Mouse (Mus musculus) splenic B cell, adult 2 months (primary cell): ENCODE measurements around the gene Gm26558.
A peak's percentile ranks its signal among the peaks of the same experiment; 100 is the strongest.

Experiments used
- DNase-seq: peaks from one replicate; pipeline ENCODE4 v3.0.0-alpha.2; 2011; ENCODE audit warnings: low read depth, low spot score
- H3K27me3 ChIP-seq: 2 replicates; pipeline ENCODE4 v1.6.1; 2012; ENCODE audit warnings: mild to moderate bottlenecking, low read length, moderate library complexity, mixed read lengths; ENCODE audit not compliant: control insufficient read depth, poor library complexity, insufficient read depth, severe bottlenecking
- H3K36me3 ChIP-seq: 2 replicates; pipeline ENCODE4 v1.6.1; 2012; ENCODE audit warnings: mild to moderate bottlenecking, low read length, moderate library complexity, mixed read lengths; ENCODE audit not compliant: control insufficient read depth, poor library complexity, insufficient read depth, severe bottlenecking

Gene Gm26558

DNA sequence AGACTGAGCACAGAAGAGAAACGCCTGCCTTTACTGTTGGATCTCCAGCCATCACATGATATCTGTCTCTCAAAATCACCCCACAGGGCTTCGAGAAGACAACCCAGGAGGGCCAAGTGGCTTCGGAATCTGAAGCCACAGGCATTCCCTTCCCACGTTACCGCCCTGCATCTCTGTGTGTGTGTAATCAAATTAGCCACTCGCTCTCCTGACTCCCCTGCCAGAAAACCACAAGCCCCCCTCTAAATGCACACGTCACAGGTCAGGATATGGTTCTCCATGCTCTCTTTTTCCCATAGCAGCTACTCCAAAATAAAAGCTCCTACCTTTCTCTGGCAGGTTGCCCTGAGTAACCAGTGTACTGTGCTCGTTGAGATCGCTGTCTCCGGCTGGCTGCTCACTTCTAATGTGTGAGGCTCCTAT is 32.6 kb downstream of the Gm26558 start:
- DNase-seq: peak; percentile 47

DNA sequence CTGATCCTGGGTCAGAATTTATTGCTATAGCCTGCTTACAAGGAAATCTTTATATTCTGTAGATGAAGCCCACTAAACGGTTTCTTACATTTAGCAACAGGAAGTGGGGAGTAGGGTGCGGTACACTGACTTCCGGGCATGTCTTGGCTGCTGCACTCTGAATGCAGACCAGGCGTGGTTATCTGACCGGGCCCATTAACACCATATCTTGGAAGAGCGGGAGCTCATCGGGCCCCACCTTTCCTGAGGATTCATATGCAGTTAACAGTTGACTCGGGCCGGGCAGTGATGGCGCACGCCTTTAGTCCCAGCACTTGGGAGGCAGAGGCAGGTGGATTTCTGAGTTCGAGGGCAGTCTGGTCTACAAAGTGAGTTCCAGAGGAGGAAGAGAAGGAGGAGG is 33.5 kb downstream of the Gm26558 start:
- peak; percentile 31 for DNase-seq
- Histone ChIP-seq H3K36me3 (no peaks in the 10 kb centered on the region), H3K27me3 (no peaks in the 10 kb centered on the region)

More for the DNA sequence above, 32.6 kb downstream of the Gm26558 start:
- no peaks in the 10 kb centered on the region for H3K36me3 ChIP-seq
- H3K27me3 ChIP-seq: no peaks in the 10 kb centered on the region

DNA sequence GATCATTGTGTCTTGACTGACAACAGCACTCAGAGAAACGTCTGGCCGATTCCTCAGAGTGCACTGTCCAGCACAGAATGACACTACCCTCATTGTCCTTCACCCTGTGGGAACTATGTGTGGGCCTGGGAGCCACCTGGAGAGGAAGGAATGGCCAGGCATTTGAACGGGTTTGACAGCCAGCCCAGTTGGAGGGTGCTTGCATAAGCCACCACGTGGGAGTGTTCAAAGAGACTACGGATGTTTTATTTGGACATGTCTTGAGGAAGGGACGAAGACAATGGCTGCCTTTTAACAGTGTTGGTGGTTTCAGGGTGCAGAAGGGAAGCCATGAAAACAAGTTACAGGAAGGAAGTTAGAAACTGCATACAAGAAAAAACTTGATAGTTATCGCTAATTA is 36.1 kb downstream of the Gm26558 start:
- DNase-seq: no peak
- no peaks in the 10 kb centered on the region for H3K27me3 ChIP-seq
- no peaks in the 10 kb centered on the region for H3K36me3 ChIP-seq

DNA sequence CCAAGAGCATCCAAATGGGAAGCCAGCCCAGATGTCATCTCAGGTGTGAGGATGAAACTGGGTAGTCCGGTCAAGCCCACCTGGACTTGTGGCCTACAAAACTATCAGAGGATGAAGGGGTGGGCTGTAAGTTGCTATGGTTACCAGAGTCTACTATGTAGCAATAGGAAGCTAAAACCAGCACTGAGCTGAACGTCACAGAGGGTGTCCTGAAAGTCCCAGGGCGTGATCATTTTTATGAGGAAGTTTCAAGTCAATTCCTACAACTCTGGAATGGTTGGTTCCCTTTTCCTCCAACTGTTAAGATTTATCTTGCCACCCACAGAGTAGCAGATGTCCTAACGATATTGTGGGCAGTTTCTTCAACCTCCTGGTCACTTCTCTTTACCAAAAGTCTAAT is 39.7 kb downstream of the Gm26558 start:
- H3K27me3 ChIP-seq: no peaks in the 10 kb centered on the region
- DNase-seq: no peak
- no peaks in the 10 kb centered on the region for H3K36me3 ChIP-seq

DNA sequence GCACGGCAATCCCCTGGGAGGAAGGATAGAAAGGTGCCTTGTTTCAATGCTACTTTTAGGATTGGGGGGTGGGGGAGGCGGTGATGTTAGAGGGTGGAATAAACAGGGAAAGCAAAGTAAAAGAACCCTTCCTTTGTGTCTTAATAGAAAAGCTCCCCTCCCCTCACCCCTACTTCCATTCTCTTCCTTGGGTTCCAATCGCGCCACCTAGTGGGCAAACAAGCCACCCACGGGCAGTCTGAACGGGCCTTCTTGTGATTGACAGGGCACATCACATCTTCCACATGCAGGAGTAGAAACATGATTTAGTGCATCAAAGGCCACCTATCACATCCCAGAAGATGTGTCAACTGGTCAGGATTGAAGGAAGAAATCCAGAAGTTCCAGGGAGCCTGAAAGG is 41.7 kb downstream of the Gm26558 start:
- peak; percentile 83 for DNase-seq
- Histone ChIP-seq H3K36me3 (no peaks in the 10 kb centered on the region), H3K27me3 (no peaks in the 10 kb centered on the region)

DNA sequence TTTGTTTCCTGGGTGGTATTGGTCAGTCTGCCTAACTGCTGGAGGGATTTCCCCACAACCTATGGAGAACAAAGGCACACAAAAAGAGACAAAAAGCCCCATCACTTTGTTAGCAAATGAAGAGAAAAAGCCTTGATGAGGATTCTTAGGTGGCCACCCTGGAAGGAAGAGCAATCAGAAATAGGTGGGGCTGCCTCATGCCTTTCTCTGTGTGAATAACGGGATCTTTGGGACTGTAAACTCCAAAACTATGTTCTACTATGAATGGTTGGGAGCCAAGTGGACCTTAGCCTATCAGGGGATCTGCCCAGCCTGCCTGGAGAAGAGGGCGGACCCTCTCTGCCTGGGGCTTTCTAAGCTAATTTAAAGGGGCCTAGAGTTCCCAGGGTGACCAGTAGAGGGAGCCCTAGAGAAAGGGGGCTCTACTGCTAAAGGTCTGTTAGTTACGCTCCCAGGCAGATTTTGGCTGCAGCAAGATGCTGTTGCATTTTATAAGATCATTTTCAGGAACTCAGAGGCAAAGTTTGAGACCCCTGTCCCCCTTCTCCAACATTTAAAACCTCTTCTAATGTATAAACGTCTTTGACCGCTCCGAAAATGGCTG is 42.6 kb downstream of the Gm26558 start:
- H3K27me3 ChIP-seq: no peaks in the 10 kb centered on the region
- no peaks in the 10 kb centered on the region for H3K36me3 ChIP-seq
- DNase-seq: peak; percentile 45

DNA sequence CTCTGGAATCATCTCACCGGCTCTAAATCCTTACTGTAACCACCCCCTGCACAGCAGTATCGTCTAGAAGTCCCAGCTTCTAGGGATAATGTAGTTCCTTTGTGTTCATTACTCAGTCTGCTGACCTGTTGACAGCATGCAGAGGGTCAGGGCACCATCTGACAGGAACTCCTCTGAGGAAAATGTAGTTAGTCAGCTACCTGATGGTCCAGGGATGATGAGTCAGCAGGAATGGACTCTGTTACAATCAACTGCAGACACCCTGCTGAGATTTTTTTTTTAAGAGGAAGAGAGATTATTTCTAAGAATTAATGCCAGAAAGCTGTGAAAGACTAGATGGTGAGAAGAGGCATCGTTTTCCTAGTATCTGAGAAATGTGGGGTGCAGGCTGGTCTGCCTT is 45.3 kb downstream of the Gm26558 start:
- DNase-seq: no peak
- no peaks in the 10 kb centered on the region for H3K27me3 ChIP-seq
- no peaks in the 10 kb centered on the region for H3K36me3 ChIP-seq

DNA sequence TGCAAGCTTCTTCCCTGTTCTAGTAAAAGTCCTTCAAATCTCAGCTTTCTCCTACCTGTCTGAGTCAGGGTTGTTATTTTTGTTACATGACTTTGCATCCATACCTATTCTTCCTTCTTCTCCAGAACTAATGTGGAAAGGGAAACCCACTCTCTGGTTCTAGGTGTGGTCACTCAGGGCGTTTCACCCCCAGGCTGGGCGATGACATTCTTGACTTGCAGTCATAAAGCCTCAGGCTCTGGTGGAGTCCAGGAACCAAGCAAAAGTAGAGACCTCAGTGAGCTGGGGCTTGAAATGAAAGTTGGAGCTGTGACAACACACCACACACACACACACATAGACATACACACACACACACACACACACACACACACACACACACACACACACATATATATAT is 45.8 kb downstream of the Gm26558 start:
- no peak for DNase-seq
- Histone ChIP-seq H3K36me3 (no peaks in the 10 kb centered on the region), H3K27me3 (no peaks in the 10 kb centered on the region)

DNA sequence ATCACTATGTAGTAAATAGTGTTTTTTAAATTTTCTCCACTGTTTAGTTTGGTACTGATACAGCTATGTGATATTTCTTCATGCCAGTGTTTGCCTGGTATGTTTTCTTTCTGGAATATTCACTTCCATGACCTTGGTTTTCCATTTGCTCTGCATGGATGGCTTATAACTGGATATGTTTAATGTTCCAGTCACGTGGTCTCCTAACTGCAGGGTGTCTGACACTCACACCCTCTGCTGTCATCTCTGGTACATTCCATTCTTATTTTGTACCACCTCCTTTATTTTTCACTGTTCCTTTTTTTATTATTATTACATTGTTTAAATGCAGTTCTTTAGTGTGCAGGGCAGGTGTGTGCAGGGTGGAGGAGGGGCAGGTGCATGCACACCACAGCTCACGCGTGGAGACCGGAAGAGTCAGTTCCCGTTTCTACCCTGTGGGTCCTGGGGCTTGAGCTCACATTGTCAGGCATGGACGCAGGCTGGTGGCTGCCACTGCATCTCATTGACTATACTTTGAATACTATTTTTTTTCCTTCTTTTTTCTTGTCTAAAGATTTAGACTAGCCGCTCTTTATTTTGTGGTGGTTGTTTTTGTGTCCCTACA is 47.1 kb downstream of the Gm26558 start:
- peak; percentile 96 for DNase-seq
- H3K36me3 ChIP-seq: no peaks in the 10 kb centered on the region
- H3K27me3 ChIP-seq: no peaks in the 10 kb centered on the region
